Mouse (Mus musculus) Patski (cell line): ENCODE measurements around the gene Narfl. TPM values are rescaled to one million over a fixed set of nuclear protein-coding genes. Genes with fewer than 3 reads are reported as not detected.
"Not testable (repeated sequence)": the region's sequence is repeated elsewhere in the genome, so short reads cannot be mapped to it uniquely, and the experiment has no call there.

Experiments
- ATAC-seq: fragments of 100-300 bp; one replicate; pipeline ENCODE4 v1.8.0; 2021
- CTCF ChIA-PET: fragments of 350-600 bp; sonication (Branson Sonifier 250); formaldehyde crosslinking; loops from one replicate; lab custom pipeline; 2022; ENCODE audit warnings: inconsistent platforms; lab: Charles Lee
- POLR2A ChIA-PET: fragments of 350-600 bp; sonication (Branson Sonifier 250); formaldehyde crosslinking; loops from one replicate; lab custom pipeline; 2022; ENCODE audit warnings: antibody characterized with exemption, inconsistent platforms; lab: Charles Lee
- DNase-seq: peaks from one replicate; pipeline ENCODE4 v3.0.0-alpha.2; 2011; ENCODE audit warnings: low read depth, low spot score
- H3K27me3 ChIP-seq: fragments of 371-371 bp; one replicate; pipeline ENCODE4 v1.5.1; 2021
- CTCF ChIP-seq: fragments of 100-300 bp; IDR thresholded peaks from one replicate; pipeline ENCODE4 v1.5.1; 2021
- in situ Hi-C: fragments of 300-500 bp; cut with MboI; formaldehyde crosslinking; loops from 3 replicates; pipeline ENCODE4 v1.11.1; 2018; ENCODE audit warnings: low pct_unique_long_range_greater_than_20kb, mixed read lengths
- polyA plus RNA-seq: library from polyadenylated mRNA; unstranded; gene quantifications from one replicate; pipeline ENCODE4 v1.2.3, GENCODE M21; 2021

The Narfl gene
- polyA plus RNA-seq, 1 experiment from 2014 or later = 44.9 TPM

- ChIA-PET POLR2A (interaction anchor here (0.7 kb wide), 1 partner anchor 403 kb away, joined by 3 read pairs; no protein-coding TSS in a partner anchor), CTCF (interaction anchor here (0.6 to 2.3 kb wide), 11 partner anchors 10 to 73 kb away, joined by 3 to 11 read pairs (median 6); partner anchors contain the start of genes Chtf18, Fam173a, Haghl and Narfl)
- TF ChIP-seq CTCF = no peak
- in situ Hi-C loops = loop anchor here (5.0 kb wide), 2 partner anchors 34 to 69 kb away; no protein-coding TSS in a partner anchor
- ATAC-seq (peak; percentile 44), DNase-seq (no peak)
- no peaks in the 10 kb centered on the region for H3K27me3 ChIP-seq
Measured at GRCm38 (mm10) chr17:25801029-25801428, 27.5 kb downstream of the Narfl start.

GRCm38 (mm10) chr17:25802825-25803517 is 29.4 kb downstream of the Narfl start:
- no peaks in the 10 kb centered on the region for H3K27me3 ChIP-seq
- in situ Hi-C loops = loop anchor here (5.0 kb wide), 2 partner anchors 36 to 71 kb away; no protein-coding TSS in a partner anchor
- DNase-seq (no peak), ATAC-seq (peak; percentile 61)
- ChIA-PET POLR2A (interaction anchor here (0.6 to 1.5 kb wide), 5 partner anchors 11 to 230 kb away, joined by 3 to 7 read pairs (median 4); partner anchors contain the start of genes Narfl and Rhot2), CTCF (interaction anchor here (0.7 to 2.3 kb wide), 3 partner anchors 40 to 71 kb away, joined by 3 to 9 read pairs (median 4); no protein-coding TSS in a partner anchor)
- TF ChIP-seq CTCF = no peak

GRCm38 (mm10) chr17:25806507-25806906 is 32.9 kb downstream of the Narfl start:
- CTCF ChIA-PET = no interaction called here
- POLR2A ChIA-PET = no interaction called here
- no peak for DNase-seq
- TF ChIP-seq CTCF = no peak
- H3K27me3 ChIP-seq = peaks cover 11% of the 10 kb centered on the region
- no peak for ATAC-seq
- in situ Hi-C loops = no loop called here

- in situ Hi-C loops, ATAC-seq, CTCF ChIA-PET, DNase-seq, POLR2A ChIA-PET: not testable (repeated sequence)
- H3K27me3 ChIP-seq = peaks cover 11% of the 10 kb centered on the region
Measured at GRCm38 (mm10) chr17:25807452-25807851, 33.9 kb downstream of the Narfl start.

- TF ChIP-seq CTCF = no peak
- H3K27me3 ChIP-seq = peaks cover 11% of the 10 kb centered on the region
- ChIA-PET POLR2A (interaction anchor here (1.4 to 1.5 kb wide), 2 partner anchors 11 to 25 kb away, joined by 4 read pairs; partner anchors contain the start of genes Metrn and Stub1), CTCF (no interaction called here)
- ATAC-seq = no peak
- no peak for DNase-seq
- in situ Hi-C loops = no loop called here
Measured at GRCm38 (mm10) chr17:25808028-25808427, 34.5 kb downstream of the Narfl start.

- in situ Hi-C loops = no loop called here
- CTCF ChIA-PET = no interaction called here
- no peak for TF ChIP-seq CTCF
- ATAC-seq (peak; percentile 41), DNase-seq (no peak)
- H3K27me3 ChIP-seq = peaks cover 11% of the 10 kb centered on the region
- POLR2A ChIA-PET = interaction anchor here (1.4 to 1.5 kb wide), 2 partner anchors 12 to 24 kb away, joined by 4 read pairs; partner anchors contain the start of genes Metrn and Stub1
Measured at GRCm38 (mm10) chr17:25808789-25809605, 35.4 kb downstream of the Narfl start, which contains the start of gene Fbxl16. TSS of gene Fbxl16 (plus strand) at chr17:25809085.

- DNase-seq = no peak
- H3K27me3 ChIP-seq = peaks cover 11% of the 10 kb centered on the region
Measured at GRCm38 (mm10) chr17:25809606-25810340, 36.2 kb downstream of the Narfl start.

GRCm38 (mm10) chr17:25810890-25811289 is 37.3 kb downstream of the Narfl start:
- DNase-seq = no peak

More at GRCm38 (mm10) chr17:25809606-25810340, 36.2 kb downstream of the Narfl start:
- TF ChIP-seq CTCF = no peak
- in situ Hi-C loops = no loop called here
- ATAC-seq = no peak
- CTCF ChIA-PET = no interaction called here
- POLR2A ChIA-PET = interaction anchor here (1.4 to 1.5 kb wide), 2 partner anchors 13 to 24 kb away, joined by 4 read pairs; partner anchors contain the start of genes Metrn and Stub1

GRCm38 (mm10) chr17:25813471-25813870 is 39.9 kb downstream of the Narfl start:
- DNase-seq = no peak
- in situ Hi-C loops = no loop called here
- CTCF ChIA-PET = interaction anchor here (0.6 to 1.6 kb wide), 2 partner anchors 12 to 21 kb away, joined by 3 to 5 read pairs; no protein-coding TSS in a partner anchor
- no peak for TF ChIP-seq CTCF
- POLR2A ChIA-PET = interaction anchor here (1.2 kb wide), 1 partner anchor 11 kb away, joined by 3 read pairs; no protein-coding TSS in a partner anchor
- H3K27me3 ChIP-seq = peaks cover 16% of the 10 kb centered on the region
- no peak for ATAC-seq

More at GRCm38 (mm10) chr17:25810890-25811289, 37.3 kb downstream of the Narfl start:
- CTCF ChIA-PET = no interaction called here
- no peak for TF ChIP-seq CTCF
- no peak for ATAC-seq
- in situ Hi-C loops = no loop called here
- POLR2A ChIA-PET = no interaction called here
- peaks cover 11% of the 10 kb centered on the region for H3K27me3 ChIP-seq
